10 mouse cellular contexts compared by ENCODE assay signal in genomic region chr15:77154248-77154785, GRCm38 (mm10).
DNase-seq lines count a peak whose midpoint lies in the region; ATAC-seq and TF ChIP-seq lines count a peak whose summit lies in the region.
"Had no signal": no experiment of that assay in that cellular context is flagged by ENCODE, and none has a peak within 500 bp of the region (broad histone marks: within the 10 kb centered on the region; RNA-seq: fewer than 3 reads in every experiment).

No protein-coding gene starts in this region.

- no peak for ATAC-seq in neural tube, embryonic 11.5 days (ENCODE audit: insufficient read depth, low FRiP score, low TSS enrichment)
- no peak for ATAC-seq in limb, embryonic 14.5 days (ENCODE audit: low FRiP score, low read depth)

- H3K4me2 ChIP-seq in neural tube, embryonic 11.5 days (ENCODE audit: low read depth) = no peak overlapping the region
- peak overlapping the region; percentile 74; the same call in 1 of the 2 replicates for H3K4me2 ChIP-seq in limb, embryonic 14.5 days (replicated peaks; ENCODE audit: low read depth, low read length, severe bottlenecking)

- H3K4me1 ChIP-seq in neural tube, embryonic 11.5 days (ENCODE audit: control insufficient read depth, insufficient read depth, low read length) = peaks cover 15% of the 10 kb centered on the region
- H3K4me1 ChIP-seq in limb, embryonic 14.5 days (ENCODE audit: control insufficient read depth, insufficient read depth, low read length) = peaks cover 40% of the 10 kb centered on the region

- H3K9me3 ChIP-seq in neural tube, embryonic 11.5 days (ENCODE audit: control insufficient read depth, low read length) = no peaks in the 10 kb centered on the region
- H3K9me3 ChIP-seq in limb, embryonic 14.5 days (ENCODE audit: control insufficient read depth, low read length) = no peaks in the 10 kb centered on the region

- intact Hi-C loops in gastrocnemius, adult 2 months (cut with DNase I) = loop anchor here (5.0 kb wide), 3 partner anchors 42 to 203 kb away; no protein-coding TSS in a partner anchor
- intact Hi-C loops in left cerebral cortex, postnatal 4 days (cut with DNase I) = no loop called here

- no peak for TF ChIP-seq CTCF in gastrocnemius, adult 2 months (IDR thresholded peaks at IDR 0.05)

- no peaks in the 10 kb centered on the region for H3K27me3 ChIP-seq in neural tube, embryonic 11.5 days (ENCODE audit: control insufficient read depth, insufficient read depth, low read length)
- H3K27me3 ChIP-seq in limb, embryonic 14.5 days (ENCODE audit: control insufficient read depth, insufficient read depth, low read length) = no peaks in the 10 kb centered on the region

- H3K36me3 ChIP-seq in neural tube, embryonic 11.5 days (ENCODE audit: control insufficient read depth, insufficient read depth, low read length) = no peaks in the 10 kb centered on the region
- H3K36me3 ChIP-seq in limb, embryonic 14.5 days (ENCODE audit: control insufficient read depth, insufficient read depth, low read length) = no peaks in the 10 kb centered on the region; the same call in 1 of the 2 replicates

- peak overlapping the region; percentile 72 for H3K4me3 ChIP-seq in gastrocnemius, adult 2 months
- no peak overlapping the region for H3K4me3 ChIP-seq in neural tube, embryonic 11.5 days (ENCODE audit: low read depth, low read length)
- no peak overlapping the region for H3K4me3 ChIP-seq in limb, embryonic 14.5 days (replicated peaks; ENCODE audit: low read length)

- DNase-seq in gastrocnemius, adult 2 months = no peak
- DNase-seq in gastrocnemius, postnatal 10 days = no peak
- DNase-seq in neural tube, embryonic 11.5 days (ENCODE audit: low spot score) = no peak
- DNase-seq in neural tube, embryonic 10.5 days (ENCODE audit: extremely low spot score, low spot score) = no peak
- no peak for DNase-seq in limb, embryonic 14.5 days (ENCODE audit: low spot score)
- no peak for DNase-seq in thymus, postnatal 14 days
- no peak for DNase-seq in left cerebral cortex, postnatal 4 days
- DNase-seq in adrenal gland, postnatal 10 days = no peak
- DNase-seq: B cell, adult 2 months had no signal

- 78% methylated on average over 10 of the region's 10 CpGs for WGBS in neural tube, embryonic 11.5 days
- 54% methylated on average over 10 of the region's 10 CpGs for WGBS in limb, embryonic 14.5 days

- TF ChIP-seq POLR2A in limb, embryonic 14.5 days (IDR thresholded peaks at IDR 0.05; ENCODE audit: borderline replicate concordance, extremely low read depth, insufficient read depth, insufficient read length) = no peak

- no peak overlapping the region for H3K9ac ChIP-seq in neural tube, embryonic 11.5 days (ENCODE audit: low read length)
- H3K9ac ChIP-seq in limb, embryonic 14.5 days (ENCODE audit: low read depth, low read length, severe bottlenecking) = no peak overlapping the region

- H3K27ac ChIP-seq in gastrocnemius, adult 2 months = peak overlapping the region; percentile 88
- H3K27ac ChIP-seq in neural tube, embryonic 11.5 days (ENCODE audit: low read depth, low read length) = peak overlapping the region; percentile 11; the same call in 1 of the 2 replicates
- no peak overlapping the region for H3K27ac ChIP-seq in limb, embryonic 14.5 days (replicated peaks; ENCODE audit: low read depth, low read length)
- H3K27ac ChIP-seq: macrophage had no signal
